In genomic region chr14:97847641-97848040, GRCm38 (mm10) we compare ENCODE assay signal across 18 mouse cellular contexts.
DNase-seq lines count a peak whose midpoint lies in the region; ATAC-seq lines count a peak whose summit lies in the region.
"Had no signal": no experiment of that assay in that cellular context is flagged by ENCODE, and none has a peak within 500 bp of the region (broad histone marks: within the 10 kb centered on the region; RNA-seq: fewer than 3 reads in every experiment).

No protein-coding gene starts in this region.

- H3K27ac ChIP-seq in midbrain, embryonic 16.5 days (ENCODE audit: low read length) = no peak overlapping the region
- H3K27ac ChIP-seq: forebrain, embryonic 10.5 days; hindbrain, embryonic 14.5 days; limb, embryonic 12.5 days; macrophage had no signal

- DNase-seq in kidney, adult 11 months = peak; percentile 52
- DNase-seq in kidney, adult 18-20 months = no peak
- DNase-seq in fat pad, adult 2 months (ENCODE audit: extremely low read depth, low read depth, low spot score) = peak; percentile 13
- peak; percentile 19 to 67 for DNase-seq in kidney, adult 8-10 months
- DNase-seq in kidney, postnatal 25 days = peak; percentile 29 to 46
- DNase-seq: adrenal gland, postnatal 14 days; cerebellum, adult 9-10 months; gastrocnemius, postnatal 25 days; retina, postnatal 1 day; thymus, postnatal 36 days had no signal

- no peaks in the 10 kb centered on the region for H3K27me3 ChIP-seq in midbrain, embryonic 16.5 days (ENCODE audit: control insufficient read depth, insufficient read depth, low read depth, low read length)
- H3K27me3 ChIP-seq: limb, embryonic 12.5 days had no signal

- no peak overlapping the region for H3K4me2 ChIP-seq in midbrain, embryonic 16.5 days (ENCODE audit: low read length)
- H3K4me2 ChIP-seq: heart, embryonic 11.5 days; hindbrain, embryonic 14.5 days; limb, embryonic 12.5 days; midbrain, embryonic 11.5 days had no signal

- H3K4me3 ChIP-seq in midbrain, embryonic 16.5 days (ENCODE audit: low read depth, low read length) = no peak overlapping the region
- H3K4me3 ChIP-seq: forebrain, embryonic 10.5 days; limb, embryonic 12.5 days had no signal

- H3K9ac ChIP-seq in midbrain, embryonic 16.5 days (ENCODE audit: low read depth, low read length) = no peak overlapping the region
- H3K9ac ChIP-seq: hindbrain, embryonic 14.5 days; limb, embryonic 12.5 days had no signal

- WGBS in midbrain, embryonic 16.5 days = 60% methylated on average over 1 of the region's 1 CpGs

- no peaks in the 10 kb centered on the region for H3K4me1 ChIP-seq in midbrain, embryonic 16.5 days (ENCODE audit: control insufficient read depth, insufficient read depth, low read length)
- H3K4me1 ChIP-seq: limb, embryonic 12.5 days had no signal

- ATAC-seq in cerebellum, adult (ENCODE audit: insufficient number of reproducible peaks, low FRiP score, low TSS enrichment) = no peak
- no peak for ATAC-seq in midbrain, embryonic 16.5 days

- H3K9me3 ChIP-seq in midbrain, embryonic 16.5 days (replicated peaks; ENCODE audit: control insufficient read depth, low read length, poor library complexity, severe bottlenecking) = no peaks in the 10 kb centered on the region
- H3K9me3 ChIP-seq: forebrain, embryonic 10.5 days; limb, embryonic 12.5 days had no signal

- no peaks in the 10 kb centered on the region for H3K36me3 ChIP-seq in midbrain, embryonic 16.5 days (ENCODE audit: control insufficient read depth, insufficient read depth, low read length)
- H3K36me3 ChIP-seq: forebrain, embryonic 10.5 days; limb, embryonic 12.5 days had no signal
